Mouse (Mus musculus): Measurements from ENCODE around the gene Clptm1. TPM values are rescaled to one million over a fixed set of nuclear protein-coding genes. Genes with fewer than 3 reads are reported as not detected.
"Not testable (repeated sequence)": the region's sequence is repeated elsewhere in the genome, so short reads cannot be mapped to it uniquely, and the experiment has no call there.

The Clptm1 gene
- polyA plus RNA-seq, 1 experiment from 2014 or later = 45.2 TPM

- Histone ChIP-seq H3K4me2 (peak overlapping the region; percentile 45), H3K4me1 (replicated peaks) (peaks cover 66% of the 10 kb centered on the region), H3K9me3 (replicated peaks) (no peaks in the 10 kb centered on the region), H3K4me3 (replicated peaks) (peak overlapping the region; percentile 41), H3K36me3 (peaks cover 8% of the 10 kb centered on the region), H3K9ac (peak overlapping the region; percentile 52; the same call in 1 of the 2 replicates), H3K27ac (peak overlapping the region; percentile 74), H3K27me3 (no peaks in the 10 kb centered on the region)
- 65% methylated on average over 6 of the region's 6 CpGs for WGBS (ENCODE audit: insufficient replicate concordance)
- no peak for ATAC-seq (ENCODE audit: low read depth)
- DNase-seq = no peak
These were observed 26.6 kb upstream of the Clptm1 start for GRCm38 (mm10) chr7:19691434-19691833.

DNA sequence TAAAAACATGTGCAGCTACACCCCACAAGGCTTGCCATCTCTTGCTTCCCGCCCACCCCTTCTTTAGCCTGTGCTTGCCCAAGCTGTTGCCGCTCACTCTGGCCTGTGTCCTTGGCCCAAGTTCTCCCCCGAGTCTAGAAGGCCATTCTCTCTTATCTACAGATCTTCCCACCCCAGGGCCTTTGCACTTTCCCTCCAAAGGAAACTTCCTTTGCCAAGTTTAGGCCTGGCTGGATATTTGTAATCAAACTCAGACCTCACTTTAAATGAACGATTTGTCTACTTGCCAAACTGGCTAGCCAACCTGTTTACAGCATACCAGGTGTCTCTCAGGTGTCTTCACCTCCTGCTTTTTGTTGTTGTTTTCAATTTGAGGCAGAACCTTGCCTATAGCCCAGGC, 26.0 kb upstream of the Clptm1 start:
- Histone ChIP-seq H3K4me1 (replicated peaks) (peaks cover 64% of the 10 kb centered on the region), H3K27me3 (no peaks in the 10 kb centered on the region), H3K9me3 (replicated peaks) (no peaks in the 10 kb centered on the region), H3K36me3 (peaks cover 2% of the 10 kb centered on the region; the same call in 1 of the 2 replicates), H3K4me2 (no peak overlapping the region; the same call in 1 of the 2 replicates), H3K9ac (no peak overlapping the region), H3K27ac (peak overlapping the region; percentile 74; the same call in 1 of the 2 replicates), H3K4me3 (replicated peaks) (no peak overlapping the region)
- ATAC-seq (ENCODE audit: low read depth) = no peak
- WGBS (ENCODE audit: insufficient replicate concordance) = 67% methylated on average over 4 of the region's 4 CpGs
- DNase-seq = no peak

- DNase-seq (no peak), ATAC-seq (ENCODE audit: low read depth) (no peak)
- H3K27me3 ChIP-seq = no peaks in the 10 kb centered on the region
- no peaks in the 10 kb centered on the region for H3K9me3 ChIP-seq (replicated peaks)
- H3K9ac ChIP-seq = no peak overlapping the region
- peak overlapping the region; percentile 13; the same call in 1 of the 2 replicates for H3K27ac ChIP-seq
- H3K4me3 ChIP-seq (replicated peaks) = no peak overlapping the region
- peaks cover 55% of the 10 kb centered on the region for H3K4me1 ChIP-seq (replicated peaks)
- H3K4me2 ChIP-seq = no peak overlapping the region
- no peaks in the 10 kb centered on the region for H3K36me3 ChIP-seq
- whole genome bisulfite sequencing (ENCODE audit: insufficient replicate concordance) = 77% methylated on average over 2 of the region's 2 CpGs
These were observed 23.8 kb upstream of the Clptm1 start for GRCm38 (mm10) chr7:19688611-19689010.

- H3K27me3 ChIP-seq = no peaks in the 10 kb centered on the region
- WGBS (ENCODE audit: insufficient replicate concordance) = 88% methylated on average over 10 of the region's 10 CpGs
- H3K9ac ChIP-seq = no peak overlapping the region
- ATAC-seq (ENCODE audit: low read depth) (no peak), DNase-seq (no peak)
- H3K36me3 ChIP-seq = no peaks in the 10 kb centered on the region
- no peaks in the 10 kb centered on the region for H3K9me3 ChIP-seq (replicated peaks)
- H3K27ac ChIP-seq = peak overlapping the region; percentile 75; the same call in 1 of the 2 replicates
- H3K4me3 ChIP-seq (replicated peaks) = no peak overlapping the region
- no peak overlapping the region for H3K4me2 ChIP-seq
- H3K4me1 ChIP-seq (replicated peaks) = peaks cover 53% of the 10 kb centered on the region
These were observed 23.3 kb upstream of the Clptm1 start for GRCm38 (mm10) chr7:19688101-19688500.

DNA sequence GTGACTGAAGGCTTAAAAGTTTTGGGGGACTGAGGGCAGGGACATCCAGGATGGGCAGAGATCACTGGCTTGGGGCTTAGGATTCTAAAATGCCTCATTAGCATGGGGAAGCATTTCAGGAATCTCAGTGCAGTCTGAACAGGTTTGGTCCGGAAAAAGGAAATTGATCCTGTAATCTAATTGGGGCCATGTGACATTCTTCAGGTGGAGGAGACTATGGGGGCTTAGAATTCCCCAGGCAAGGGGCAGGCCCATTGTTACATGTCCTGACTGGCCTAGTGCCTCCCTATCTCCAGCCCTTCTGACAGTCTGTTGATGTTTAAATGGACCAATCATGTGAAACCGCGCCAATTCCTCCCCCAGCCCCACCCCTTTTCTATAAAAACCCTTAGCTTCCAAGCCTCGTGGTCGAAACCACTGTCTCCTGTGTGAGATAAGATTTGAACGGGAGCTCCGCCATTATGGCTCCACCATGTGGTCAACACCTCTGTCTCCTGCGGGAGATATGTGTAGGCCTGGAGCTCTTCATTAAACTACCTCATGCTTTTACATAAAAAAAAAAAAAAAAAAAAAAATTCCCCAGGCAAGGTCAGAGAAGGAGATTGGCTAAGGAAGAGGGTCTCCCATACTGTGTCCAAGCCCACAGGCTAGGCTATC, 22.2 kb upstream of the Clptm1 start:
- ATAC-seq (ENCODE audit: low read depth) = peak; percentile 52
- not testable (repeated sequence) for DNase-seq, H3K9ac ChIP-seq

DNA sequence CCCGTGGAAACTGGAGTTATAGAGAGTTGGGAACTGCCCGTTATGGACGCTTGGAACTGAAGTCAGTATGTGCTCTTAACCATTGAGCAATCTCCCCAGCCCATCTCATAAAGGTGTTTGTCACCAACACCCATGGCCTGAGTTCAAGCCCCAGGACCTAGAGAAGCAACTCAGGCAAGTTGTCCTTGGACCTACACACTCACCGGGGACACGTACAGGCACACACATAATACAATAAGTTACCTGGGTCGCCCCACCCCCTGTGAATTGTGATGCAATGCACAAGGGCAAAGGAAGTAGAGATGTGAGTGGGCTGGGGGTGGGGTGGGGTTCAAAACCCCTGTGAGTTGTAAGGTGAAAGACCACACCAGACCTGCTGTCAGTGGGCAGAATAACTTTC, 21.7 kb upstream of the Clptm1 start:
- Histone ChIP-seq H3K9me3 (replicated peaks) (no peaks in the 10 kb centered on the region), H3K27me3 (no peaks in the 10 kb centered on the region), H3K4me2 (no peak overlapping the region), H3K4me3 (replicated peaks) (no peak overlapping the region), H3K36me3 (no peaks in the 10 kb centered on the region), H3K4me1 (replicated peaks) (peaks cover 50% of the 10 kb centered on the region), H3K27ac (peak overlapping the region; percentile 75), H3K9ac (no peak overlapping the region)
- DNase-seq (no peak), ATAC-seq (ENCODE audit: low read depth) (peak; percentile 49)
- 72% methylated on average over 6 of the region's 6 CpGs for WGBS (ENCODE audit: insufficient replicate concordance)

More for the DNA sequence above, 22.2 kb upstream of the Clptm1 start:
- 23% methylated on average over 8 of the region's 8 CpGs for WGBS (ENCODE audit: insufficient replicate concordance)
- not testable (repeated sequence) for H3K27me3 ChIP-seq; H3K4me2 ChIP-seq; H3K4me3 ChIP-seq (replicated peaks); H3K9me3 ChIP-seq (replicated peaks); H3K36me3 ChIP-seq
- Histone ChIP-seq H3K4me1 (replicated peaks) (peaks cover 50% of the 10 kb centered on the region), H3K27ac (peak overlapping the region; percentile 75)

GRCm38 (mm10) chr7:19685374-19685773, 20.5 kb upstream of the Clptm1 start:
- no peak overlapping the region for H3K4me3 ChIP-seq (replicated peaks)
- no peaks in the 10 kb centered on the region for H3K27me3 ChIP-seq
- H3K4me1 ChIP-seq (replicated peaks) = peaks cover 53% of the 10 kb centered on the region
- peak overlapping the region; percentile 26; the same call in 1 of the 2 replicates for H3K9ac ChIP-seq
- no peaks in the 10 kb centered on the region for H3K36me3 ChIP-seq
- H3K9me3 ChIP-seq (replicated peaks) = no peaks in the 10 kb centered on the region
- DNase-seq = no peak
- peak; percentile 60 for ATAC-seq (ENCODE audit: low read depth)
- WGBS (ENCODE audit: insufficient replicate concordance) = 57% methylated on average over 4 of the region's 4 CpGs
- H3K27ac ChIP-seq = peak overlapping the region; percentile 75
- H3K4me2 ChIP-seq = peak overlapping the region; percentile 19; the same call in 1 of the 2 replicates

DNA sequence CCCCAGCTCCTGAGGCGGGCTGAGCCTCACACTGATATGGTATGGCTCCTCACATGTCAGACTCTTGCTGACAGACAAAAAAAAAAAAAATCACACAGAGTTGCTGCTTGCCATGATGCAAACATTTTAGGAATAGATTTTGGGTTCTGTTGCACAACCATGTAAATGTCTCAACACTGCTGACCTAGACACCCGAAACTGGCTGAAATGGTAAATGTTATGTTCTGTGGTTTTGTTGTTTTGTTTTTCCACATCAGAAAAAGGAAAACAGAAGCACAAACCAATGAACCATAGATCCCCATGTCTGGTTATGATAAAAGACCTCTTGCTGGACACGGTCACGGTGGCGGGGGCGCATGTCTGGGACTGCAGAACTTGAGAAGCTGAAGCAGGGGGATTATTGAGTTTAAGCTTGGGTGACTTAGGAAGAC, 19.0 kb upstream of the Clptm1 start:
- Histone ChIP-seq H3K4me1 (replicated peaks) (peaks cover 53% of the 10 kb centered on the region), H3K4me2 (no peak overlapping the region), H3K27ac (0 out of 2 replicates have a peak overlapping the region, but pooled peaks have one; percentile 1), H3K36me3 (no peaks in the 10 kb centered on the region), H3K9ac (no peak overlapping the region), H3K4me3 (replicated peaks) (no peak overlapping the region), H3K27me3 (no peaks in the 10 kb centered on the region), H3K9me3 (replicated peaks) (no peaks in the 10 kb centered on the region)
- no peak for DNase-seq
- WGBS (ENCODE audit: insufficient replicate concordance) = 60% methylated on average over 6 of the region's 6 CpGs
- ATAC-seq (ENCODE audit: low read depth) = no peak

DNA sequence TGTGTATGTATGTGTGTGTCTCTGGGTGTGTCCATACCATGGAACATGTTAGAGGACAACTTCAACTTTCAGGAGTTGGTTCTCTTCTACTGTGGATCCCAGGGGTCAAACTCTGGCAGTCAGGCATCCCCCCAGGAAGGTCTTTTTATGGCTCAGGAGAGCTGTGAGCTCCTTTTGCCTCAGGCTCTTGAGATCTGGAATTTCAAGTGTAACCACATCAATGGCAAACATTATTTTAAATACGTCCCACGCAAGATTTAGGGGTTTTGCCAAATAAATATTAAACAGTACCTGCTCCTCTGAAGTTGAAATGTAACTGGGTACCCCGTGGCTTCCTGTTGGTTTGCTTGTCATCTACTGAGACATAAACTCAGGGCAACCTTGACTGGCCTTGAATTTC, 18.1 kb upstream of the Clptm1 start:
- WGBS (ENCODE audit: insufficient replicate concordance) = 64% methylated on average over 3 of the region's 3 CpGs
- no peak for ATAC-seq (ENCODE audit: low read depth)
- no peak overlapping the region for H3K9ac ChIP-seq
- peaks cover 59% of the 10 kb centered on the region for H3K4me1 ChIP-seq (replicated peaks)
- peak overlapping the region; percentile 29; the same call in 1 of the 2 replicates for H3K27ac ChIP-seq
- no peaks in the 10 kb centered on the region for H3K36me3 ChIP-seq
- no peak for DNase-seq
- H3K4me2 ChIP-seq = no peak overlapping the region
- no peaks in the 10 kb centered on the region for H3K9me3 ChIP-seq (replicated peaks)
- no peaks in the 10 kb centered on the region for H3K27me3 ChIP-seq
- H3K4me3 ChIP-seq (replicated peaks) = no peak overlapping the region

GRCm38 (mm10) chr7:19681202-19681694, 16.4 kb upstream of the Clptm1 start, which contains the start of the genes Gm44805 and Apoc4:
Gm44805 (minus strand) TSS chr7:19681423.
Apoc4 (minus strand) TSS chr7:19681479.
- Histone ChIP-seq H3K9ac (peak within 1 kb of the TSS; percentile 33; the same call in 1 of the 2 replicates), H3K36me3 (no peaks in the 10 kb centered on the region), H3K4me2 (peak within 1 kb of the TSS; percentile 34), H3K27ac (peak within 1 kb of the TSS; percentile 66), H3K27me3 (no peaks in the 10 kb centered on the region), H3K4me1 (replicated peaks) (peaks cover 57% of the 10 kb centered on the region), H3K9me3 (replicated peaks) (no peaks in the 10 kb centered on the region), H3K4me3 (replicated peaks) (no peak within 1 kb of the TSS)
- no peak for DNase-seq
- 51% methylated on average over 8 of the region's 8 CpGs for WGBS (ENCODE audit: insufficient replicate concordance)
- ATAC-seq (ENCODE audit: low read depth) = peak; percentile 25; the same call in 1 of the 2 replicates

DNA sequence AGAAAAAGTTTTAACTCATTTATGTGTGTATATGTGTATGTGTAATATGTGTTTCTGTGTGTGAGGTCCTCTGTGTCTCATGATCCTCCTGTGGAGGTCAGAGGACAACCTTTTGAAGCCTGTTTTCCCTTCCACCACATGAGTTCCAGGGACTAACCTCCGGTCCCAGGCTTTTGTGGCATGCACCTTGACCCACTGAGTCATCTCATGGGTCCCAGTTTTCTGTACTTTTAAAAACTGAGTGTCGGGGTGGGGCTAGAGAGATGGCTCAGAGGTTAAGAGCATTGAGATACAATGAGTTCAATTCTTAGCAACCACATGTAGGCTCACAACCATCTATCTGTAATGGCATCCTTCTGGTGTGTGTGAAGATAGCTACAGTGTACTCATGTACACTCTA, 15.9 kb upstream of the Clptm1 start:
- DNase-seq (no peak), ATAC-seq (ENCODE audit: low read depth) (no peak)
- H3K4me2 ChIP-seq = peak overlapping the region; percentile 34; the same call in 1 of the 2 replicates
- peak overlapping the region; percentile 66 for H3K27ac ChIP-seq
- H3K9ac ChIP-seq = no peak overlapping the region
- H3K27me3 ChIP-seq = no peaks in the 10 kb centered on the region
- no peaks in the 10 kb centered on the region for H3K36me3 ChIP-seq
- WGBS (ENCODE audit: insufficient replicate concordance) = 69% methylated on average over 2 of the region's 2 CpGs
- H3K4me1 ChIP-seq (replicated peaks) = peaks cover 53% of the 10 kb centered on the region
- H3K9me3 ChIP-seq (replicated peaks) = no peaks in the 10 kb centered on the region
- no peak overlapping the region for H3K4me3 ChIP-seq (replicated peaks)
